In genomic region chr16:31740271-31740670, GRCm38 (mm10) we compare ENCODE assay signal across 10 mouse cellular contexts.
A peak's percentile ranks its signal among the peaks of the same experiment; 100 is the strongest.
DNase-seq lines count a peak whose midpoint lies in the region; ATAC-seq lines count a peak whose summit lies in the region.
"Had no signal": no experiment of that assay in that cellular context is flagged by ENCODE, and none has a peak within 500 bp of the region (broad histone marks: within the 10 kb centered on the region; RNA-seq: fewer than 3 reads in every experiment).

No protein-coding gene starts in this region.

- 53% methylated on average over 8 of the region's 8 CpGs for WGBS in kidney, embryonic 16.5 days
- 59% methylated on average over 8 of the region's 8 CpGs for WGBS in heart, embryonic 14.5 days

- intact Hi-C loops in left cerebral cortex, postnatal 14 days (cut with DNase I), result no loop called here

- H3K36me3 ChIP-seq in kidney, embryonic 16.5 days (ENCODE audit: insufficient read depth, low read length), result peaks cover 4% of the 10 kb centered on the region
- H3K36me3 ChIP-seq in heart, embryonic 14.5 days (ENCODE audit: control insufficient read depth, insufficient read depth, low read length), result peaks cover 4% of the 10 kb centered on the region; the same call in 1 of the 2 replicates
- H3K36me3 ChIP-seq: neural tube, embryonic 12.5 days had no signal

- no peaks in the 10 kb centered on the region for H3K27me3 ChIP-seq in kidney, embryonic 16.5 days (ENCODE audit: insufficient read depth, low read length)
- H3K27me3 ChIP-seq in heart, embryonic 14.5 days (ENCODE audit: control insufficient read depth, insufficient read depth, low read length), result no peaks in the 10 kb centered on the region
- H3K27me3 ChIP-seq: neural tube, embryonic 12.5 days had no signal

- peaks cover 8% of the 10 kb centered on the region for H3K9me3 ChIP-seq in kidney, embryonic 16.5 days (ENCODE audit: low read length)
- peaks cover 12% of the 10 kb centered on the region; the same call in 1 of the 2 replicates for H3K9me3 ChIP-seq in heart, embryonic 14.5 days (ENCODE audit: control insufficient read depth, low read length)

- H3K4me2 ChIP-seq in kidney, embryonic 16.5 days (replicated peaks; ENCODE audit: low read depth, low read length), result no peak overlapping the region
- H3K4me2 ChIP-seq in heart, embryonic 14.5 days (ENCODE audit: low read length), result no peak overlapping the region
- H3K4me2 ChIP-seq: neural tube, embryonic 12.5 days had no signal

- no peak for ATAC-seq in kidney, embryonic 16.5 days (ENCODE audit: low FRiP score, low TSS enrichment)
- no peak for ATAC-seq in heart, embryonic 14.5 days (ENCODE audit: insufficient number of reproducible peaks, insufficient read depth, low FRiP score, low read depth)
- ATAC-seq: forebrain, embryonic 16.5 days had no signal

- H3K4me3 ChIP-seq in kidney, embryonic 16.5 days (ENCODE audit: low read length), result no peak overlapping the region
- H3K4me3 ChIP-seq in heart, embryonic 14.5 days (ENCODE audit: control insufficient read depth in 1 of 2, insufficient read depth in 1 of 2, low read depth in 1 of 2, low read length in 2 of 2), result no peak overlapping the region
- H3K4me3 ChIP-seq: neural tube, embryonic 12.5 days had no signal

- peak; percentile 38 to 65 for DNase-seq in kidney, adult 8-10 months
- peak; percentile 73 for DNase-seq in cerebellum, adult 9-10 months
- DNase-seq in lung, postnatal 10 days, result peak; percentile 30
- no peak for DNase-seq in left cerebral cortex, adult 18-20 months (ENCODE audit: low spot score in 2 of 2)
- no peak for DNase-seq in left cerebral cortex, postnatal 14 days (ENCODE audit: low spot score in 2 of 2)
- DNase-seq in natural killer cell, adult 2 months (ENCODE audit: low spot score in 2 of 2), result no peak

- H3K9ac ChIP-seq in kidney, embryonic 16.5 days (replicated peaks; ENCODE audit: low read length), result no peak overlapping the region
- H3K9ac ChIP-seq in heart, embryonic 14.5 days (ENCODE audit: low read length), result no peak overlapping the region
- H3K9ac ChIP-seq: neural tube, embryonic 12.5 days had no signal

- no peaks in the 10 kb centered on the region for H3K4me1 ChIP-seq in kidney, embryonic 16.5 days (ENCODE audit: insufficient read depth, low read length)
- H3K4me1 ChIP-seq in heart, embryonic 14.5 days (ENCODE audit: control insufficient read depth in 2 of 2, insufficient read depth in 2 of 2, low read length in 2 of 2), result peaks cover 2 to 15% of the 10 kb centered on the region in 2 experiments; a peak in 2 of 4 replicates
- H3K4me1 ChIP-seq: neural tube, embryonic 12.5 days had no signal

- no peak overlapping the region for H3K27ac ChIP-seq in kidney, embryonic 16.5 days (ENCODE audit: low read length)
- peak overlapping the region; percentile 62 to 67 for H3K27ac ChIP-seq in heart, embryonic 14.5 days (replicated peaks in 1 of 2; ENCODE audit: control insufficient read depth in 1 of 2, insufficient read depth in 1 of 2, low read depth in 2 of 2, low read length in 2 of 2)
- H3K27ac ChIP-seq: neural tube, embryonic 12.5 days had no signal

Comparison
In these comparisons a context has a peak if more than half of its experiments do, and no peak if none do; other contexts are left out.
1. DNase-seq: peak in kidney, adult 8-10 months (2 of 2), cerebellum, adult 9-10 months (single experiment) and lung, postnatal 10 days (single experiment); none in left cerebral cortex, adult 18-20 months (0 of 2), left cerebral cortex, postnatal 14 days (0 of 2) and natural killer cell, adult 2 months (0 of 2).